Mouse (Mus musculus) kidney, embryonic 15.5 days (tissue): ENCODE measurements around the gene S100a3. TPM values are rescaled to one million over a fixed set of nuclear protein-coding genes. Genes with fewer than 3 reads are reported as not detected.
A peak's percentile ranks its signal among the peaks of the same experiment; 100 is the strongest.

Experiments
- ATAC-seq: fragments of 200-750 bp; cut with Nextera tagmentation; replicated peaks from 2 replicates; pipeline ENCODE4 v1.8.0; 2017; ENCODE audit warnings: moderate TSS enrichment; ENCODE audit not compliant: low FRiP score
- H3K27ac ChIP-seq: fragments of 300-500 bp; sonication (generic); 2 replicates; pipeline ENCODE4 v1.5.1; 2015; ENCODE audit warnings: mild to moderate bottlenecking, inconsistent platforms
- H3K27me3 ChIP-seq: fragments of 300-500 bp; sonication (generic); 2 replicates; pipeline ENCODE4 v1.6.1; 2015; ENCODE audit warnings: inconsistent platforms
- H3K36me3 ChIP-seq: fragments of 300-500 bp; sonication (generic); 2 replicates; pipeline ENCODE4 v1.6.1; 2015; ENCODE audit warnings: inconsistent platforms
- H3K4me1 ChIP-seq: fragments of 300-500 bp; sonication (generic); 2 replicates; pipeline ENCODE4 v1.6.1; 2015; ENCODE audit warnings: inconsistent platforms
- H3K4me2 ChIP-seq: fragments of 300-500 bp; sonication (generic); 2 replicates; pipeline ENCODE4 v1.6.1; 2015; ENCODE audit warnings: moderate library complexity, mild to moderate bottlenecking, inconsistent platforms
- H3K4me3 ChIP-seq: fragments of 300-500 bp; sonication (generic); replicated peaks from 2 replicates; pipeline ENCODE4 v1.5.1; 2015; ENCODE audit warnings: mild to moderate bottlenecking, inconsistent platforms
- H3K9ac ChIP-seq: fragments of 300-500 bp; sonication (generic); 2 replicates; pipeline ENCODE4 v1.6.1; 2015; ENCODE audit warnings: mild to moderate bottlenecking, inconsistent platforms
- H3K9me3 ChIP-seq: fragments of 300-500 bp; sonication (generic); replicated peaks from 2 replicates; pipeline ENCODE4 v1.6.1; 2016; ENCODE audit warnings: inconsistent platforms
- WGBS: fragments of 180-500 bp; shearing (Covaris S2); methylation state at CpG from one replicate; pipeline ENCODE4 v1.1.7; 2015; ENCODE audit warnings: mixed read lengths; 5-methylcytosine and 5-hydroxymethylcytosine counted together
- polyA plus RNA-seq: library from polyadenylated mRNA; unstranded; fragments of >200 nt; fragmentation: Nextera tagmentation; extraction: Ambion mirVana; gene quantifications from 2 replicates; pipeline ENCODE4 v1.2.1, GENCODE M21; 2015

Gene S100a3
- polyA plus RNA-seq, 1 experiment from 2014 or later, result not detected

DNA sequence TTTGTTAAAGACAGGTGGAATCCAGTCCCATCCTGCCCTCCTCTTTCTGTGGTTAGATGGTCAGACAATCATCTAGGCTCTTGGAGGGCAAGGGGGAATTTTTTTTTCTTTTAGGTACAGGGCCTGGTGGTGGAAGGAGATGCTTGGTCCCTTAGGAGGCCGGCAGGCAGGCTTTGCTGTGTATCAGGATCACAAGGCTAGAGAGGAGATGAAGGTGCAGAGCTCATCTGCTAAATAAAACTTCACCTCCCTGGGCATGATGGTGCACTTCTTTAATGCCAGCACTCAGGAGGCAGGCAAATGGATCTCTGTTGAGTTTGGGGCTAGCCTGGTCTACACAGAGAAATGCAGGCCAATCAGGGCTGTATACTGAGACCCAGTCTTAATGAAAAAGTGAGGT is 55.5 kb downstream of the S100a3 start:
- H3K4me1 ChIP-seq, result peaks cover 40% of the 10 kb centered on the region
- 73% methylated on average over 1 of the region's 1 CpGs for WGBS
- H3K4me3 ChIP-seq, result no peak overlapping the region
- ATAC-seq, result no peak
- H3K9ac ChIP-seq, result no peak overlapping the region
- H3K4me2 ChIP-seq, result 0 out of 2 replicates have a peak overlapping the region, but pooled peaks have one; percentile 20
- H3K27ac ChIP-seq, result no peak overlapping the region
- H3K36me3 ChIP-seq, result no peaks in the 10 kb centered on the region
- H3K9me3 ChIP-seq, result no peaks in the 10 kb centered on the region
- no peaks in the 10 kb centered on the region for H3K27me3 ChIP-seq

- WGBS, result 6% methylated on average over 1 of the region's 1 CpGs
- H3K27me3 ChIP-seq, result no peaks in the 10 kb centered on the region
- H3K9me3 ChIP-seq, result no peaks in the 10 kb centered on the region
- ATAC-seq, result no peak
- H3K4me3 ChIP-seq, result no peak overlapping the region
- H3K4me1 ChIP-seq, result peaks cover 30% of the 10 kb centered on the region
- H3K9ac ChIP-seq, result no peak overlapping the region
- H3K36me3 ChIP-seq, result no peaks in the 10 kb centered on the region
- no peak overlapping the region for H3K4me2 ChIP-seq
- no peak overlapping the region for H3K27ac ChIP-seq
Measured at GRCm38 (mm10) chr3:90617586-90617985, 57.2 kb downstream of the S100a3 start.

DNA sequence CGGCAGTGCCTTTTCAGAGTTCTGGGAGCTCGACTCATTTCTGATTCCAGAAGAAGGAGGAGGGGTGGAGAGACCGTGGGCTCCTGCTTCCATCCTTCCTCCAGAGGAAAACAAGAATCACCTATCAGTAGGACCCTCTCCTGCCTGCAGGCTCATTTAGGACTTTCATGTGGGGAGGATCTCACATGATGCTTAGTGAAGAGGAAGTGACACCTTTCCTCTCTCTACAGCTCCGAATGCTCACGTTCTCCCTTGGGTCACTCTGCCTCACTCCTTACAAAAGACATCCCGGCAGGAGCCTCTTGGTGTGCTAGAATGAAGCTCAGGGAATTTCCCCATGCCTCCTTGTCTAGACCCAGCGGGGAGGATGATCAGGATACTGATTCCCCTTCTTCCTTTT is 61.2 kb downstream of the S100a3 start:
- Histone ChIP-seq H3K4me2 (no peak overlapping the region), H3K9ac (no peak overlapping the region), H3K4me3 (no peak overlapping the region), H3K4me1 (peaks cover 19% of the 10 kb centered on the region), H3K9me3 (no peaks in the 10 kb centered on the region), H3K27me3 (no peaks in the 10 kb centered on the region), H3K36me3 (no peaks in the 10 kb centered on the region), H3K27ac (no peak overlapping the region)
- ATAC-seq, result no peak
- 53% methylated on average over 7 of the region's 7 CpGs for WGBS

GRCm38 (mm10) chr3:90623435-90624071 is 63.2 kb downstream of the S100a3 start:
- peak overlapping the region; percentile 3; the same call in 1 of the 2 replicates for H3K27ac ChIP-seq
- no peaks in the 10 kb centered on the region for H3K27me3 ChIP-seq
- WGBS, result 15% methylated on average over 2 of the region's 2 CpGs

DNA sequence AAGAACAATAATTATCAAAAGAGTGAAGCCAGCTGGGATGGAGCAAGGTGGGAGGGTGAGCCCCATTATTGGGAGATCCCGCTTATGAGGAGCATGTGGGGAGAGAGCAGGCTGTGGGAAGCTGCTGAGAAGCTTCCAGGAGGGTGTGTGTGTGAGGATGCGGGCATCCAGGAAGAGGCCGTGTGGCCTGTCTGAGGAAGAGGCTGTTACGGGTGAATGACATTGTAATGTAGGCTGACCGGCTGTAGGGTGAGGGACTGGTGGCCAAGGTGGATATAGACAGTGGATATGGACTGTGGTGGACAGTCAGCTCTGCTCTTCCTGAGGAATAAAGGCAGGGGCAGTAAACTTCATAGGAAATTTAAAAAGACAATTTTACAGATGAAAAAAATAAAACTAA is 65.1 kb downstream of the S100a3 start:
- peak; percentile 54; the same call in 1 of the 2 replicates for ATAC-seq
- Histone ChIP-seq H3K36me3 (no peaks in the 10 kb centered on the region), H3K27ac (no peak overlapping the region), H3K27me3 (no peaks in the 10 kb centered on the region), H3K4me3 (no peak overlapping the region), H3K9ac (no peak overlapping the region), H3K4me1 (peaks cover 19% of the 10 kb centered on the region), H3K4me2 (no peak overlapping the region), H3K9me3 (no peaks in the 10 kb centered on the region)
- WGBS, result 59% methylated on average over 5 of the region's 5 CpGs

More at GRCm38 (mm10) chr3:90623435-90624071, 63.2 kb downstream of the S100a3 start:
- H3K4me2 ChIP-seq, result no peak overlapping the region
- H3K9ac ChIP-seq, result no peak overlapping the region
- H3K4me1 ChIP-seq, result peaks cover 19% of the 10 kb centered on the region
- no peaks in the 10 kb centered on the region for H3K9me3 ChIP-seq
- ATAC-seq, result no peak
- H3K4me3 ChIP-seq, result no peak overlapping the region
- H3K36me3 ChIP-seq, result no peaks in the 10 kb centered on the region

DNA sequence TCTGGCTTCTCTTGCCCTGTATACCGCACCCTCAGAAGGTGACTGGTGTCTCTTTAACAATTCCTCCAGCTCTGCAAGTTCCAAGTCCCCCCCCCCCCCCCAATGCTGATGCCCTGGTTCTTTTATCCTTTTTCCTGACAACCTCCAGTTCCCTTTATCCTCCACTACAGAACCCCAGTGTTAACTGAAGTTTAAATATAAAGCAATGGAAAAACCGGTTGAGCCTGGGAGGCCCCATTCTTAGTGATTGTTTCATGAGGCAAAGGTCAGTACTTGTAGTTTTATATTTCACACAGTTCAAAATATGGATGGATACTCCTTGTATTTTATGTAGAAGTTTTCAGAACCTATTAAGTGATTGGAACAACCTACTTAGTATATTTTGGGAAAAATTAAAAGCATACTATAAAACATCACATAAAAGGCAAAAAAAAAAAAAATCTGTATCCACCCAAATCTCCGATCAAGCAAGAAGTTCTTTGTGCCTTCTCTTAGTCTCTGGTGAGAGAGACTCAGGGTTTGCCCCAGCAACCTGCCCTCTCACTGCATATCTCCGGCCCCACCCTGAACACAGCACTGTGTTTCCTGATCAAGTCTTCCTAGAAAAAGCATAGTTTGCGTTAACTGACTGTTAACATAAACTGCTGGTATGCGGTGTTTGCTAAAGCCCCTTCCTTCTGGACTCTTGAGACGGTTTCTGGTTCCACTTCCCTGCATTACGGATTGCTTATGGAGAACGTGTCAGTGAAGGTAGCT is 66.1 kb downstream of the S100a3 start:
- no peak for ATAC-seq
- Histone ChIP-seq H3K9me3 (no peaks in the 10 kb centered on the region), H3K4me3 (no peak overlapping the region), H3K4me2 (no peak overlapping the region), H3K36me3 (no peaks in the 10 kb centered on the region), H3K27ac (0 out of 2 replicates have a peak overlapping the region, but pooled peaks have one; percentile 37), H3K9ac (no peak overlapping the region), H3K27me3 (no peaks in the 10 kb centered on the region), H3K4me1 (peaks cover 19% of the 10 kb centered on the region)
- 72% methylated on average over 9 of the region's 9 CpGs for WGBS

DNA sequence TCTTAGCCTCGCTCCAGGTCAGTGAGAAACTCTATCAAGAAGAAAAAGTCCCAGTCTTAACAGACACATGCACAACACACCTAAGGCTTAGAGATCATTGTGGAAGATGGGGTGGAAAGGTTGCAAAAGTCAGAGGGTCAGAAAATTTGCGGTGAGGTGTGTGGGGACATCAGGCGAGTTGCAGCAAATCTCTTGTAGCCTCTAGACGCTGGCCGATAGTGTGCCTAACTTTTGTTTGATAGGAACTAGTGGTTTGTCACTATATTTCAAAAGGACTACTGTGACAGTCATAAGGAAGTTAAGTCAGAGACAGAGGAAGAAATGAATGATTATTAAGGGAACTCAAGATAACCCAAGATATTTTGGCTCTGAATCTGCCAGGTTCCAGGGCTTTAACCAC is 67.0 kb downstream of the S100a3 start:
- H3K4me3 ChIP-seq, result no peak overlapping the region
- H3K4me2 ChIP-seq, result no peak overlapping the region
- 89% methylated on average over 5 of the region's 5 CpGs for WGBS
- peaks cover 19% of the 10 kb centered on the region for H3K4me1 ChIP-seq
- no peaks in the 10 kb centered on the region for H3K9me3 ChIP-seq
- ATAC-seq, result no peak
- no peaks in the 10 kb centered on the region for H3K36me3 ChIP-seq
- H3K27ac ChIP-seq, result no peak overlapping the region
- H3K27me3 ChIP-seq, result no peaks in the 10 kb centered on the region
- H3K9ac ChIP-seq, result no peak overlapping the region

GRCm38 (mm10) chr3:90627807-90628206 is 67.4 kb downstream of the S100a3 start:
- Histone ChIP-seq H3K4me2 (no peak overlapping the region), H3K27me3 (no peaks in the 10 kb centered on the region), H3K9ac (no peak overlapping the region), H3K9me3 (no peaks in the 10 kb centered on the region), H3K4me1 (peaks cover 19% of the 10 kb centered on the region), H3K27ac (no peak overlapping the region), H3K36me3 (no peaks in the 10 kb centered on the region), H3K4me3 (no peak overlapping the region)
- ATAC-seq, result no peak; the same call in 1 of the 2 replicates
- 60% methylated on average over 4 of the region's 4 CpGs for WGBS

DNA sequence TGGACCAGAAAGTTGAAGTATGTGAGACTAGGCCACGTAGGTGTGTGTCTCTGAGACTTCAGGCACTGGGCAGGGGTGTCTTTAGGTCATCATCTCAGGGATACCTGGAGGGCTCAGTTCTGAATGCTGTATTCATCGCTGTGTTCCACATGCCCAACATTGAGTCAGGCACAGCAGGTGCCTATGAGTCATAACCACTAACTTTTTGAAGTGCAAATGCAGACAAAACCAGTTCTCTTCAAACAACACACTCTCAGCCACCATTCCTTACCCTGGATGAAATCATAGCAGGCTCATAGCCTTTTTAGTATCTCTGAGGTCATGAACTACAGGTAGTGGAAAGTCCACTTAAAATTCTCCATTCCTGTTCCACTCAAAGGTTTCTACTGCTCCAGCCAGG is 68.9 kb downstream of the S100a3 start:
- Histone ChIP-seq H3K4me3 (no peak overlapping the region), H3K27ac (no peak overlapping the region), H3K36me3 (no peaks in the 10 kb centered on the region), H3K9ac (no peak overlapping the region), H3K27me3 (no peaks in the 10 kb centered on the region), H3K9me3 (no peaks in the 10 kb centered on the region), H3K4me1 (peaks cover 6% of the 10 kb centered on the region; the same call in 1 of the 2 replicates), H3K4me2 (no peak overlapping the region)
- ATAC-seq, result no peak
- WGBS, result 80% methylated on average over 2 of the region's 2 CpGs

DNA sequence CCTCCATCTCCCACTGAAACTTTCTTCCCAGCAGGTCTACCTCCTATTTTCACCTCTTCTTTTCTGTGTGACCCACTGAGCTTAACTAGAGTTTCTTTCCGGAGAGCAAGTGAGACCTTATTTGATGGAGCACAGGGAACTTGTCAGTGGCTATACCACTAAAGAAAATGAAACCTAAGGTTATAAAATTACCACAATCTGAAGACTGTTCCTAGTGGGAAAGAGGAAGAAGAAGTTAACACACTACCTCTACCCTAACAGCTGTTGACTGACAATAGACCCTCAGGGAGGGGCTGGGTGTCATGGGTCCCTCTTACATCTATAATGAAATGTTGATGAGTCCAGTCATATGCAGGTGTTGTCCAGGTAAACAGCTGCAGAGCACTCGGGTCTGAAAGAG is 71.6 kb downstream of the S100a3 start:
- Histone ChIP-seq H3K27ac (no peak overlapping the region), H3K4me2 (no peak overlapping the region), H3K9me3 (no peaks in the 10 kb centered on the region), H3K4me3 (no peak overlapping the region), H3K27me3 (no peaks in the 10 kb centered on the region), H3K4me1 (no peaks in the 10 kb centered on the region), H3K9ac (no peak overlapping the region), H3K36me3 (no peaks in the 10 kb centered on the region)
- ATAC-seq, result no peak
- 78% methylated on average over 2 of the region's 2 CpGs for WGBS

- H3K4me2 ChIP-seq, result no peak overlapping the region
- H3K4me3 ChIP-seq, result no peak overlapping the region
- H3K27me3 ChIP-seq, result no peaks in the 10 kb centered on the region
- no peak overlapping the region for H3K9ac ChIP-seq
- H3K36me3 ChIP-seq, result no peaks in the 10 kb centered on the region
- H3K9me3 ChIP-seq, result no peaks in the 10 kb centered on the region
- WGBS, result 80% methylated on average over 1 of the region's 1 CpGs
- H3K4me1 ChIP-seq, result no peaks in the 10 kb centered on the region
- H3K27ac ChIP-seq, result no peak overlapping the region
- no peak for ATAC-seq
Measured at GRCm38 (mm10) chr3:90638511-90639275, 78.3 kb downstream of the S100a3 start.
